Mouse (Mus musculus): ENCODE data around the gene Ezr. TPM values are rescaled to one million over a fixed set of nuclear protein-coding genes. Genes with fewer than 3 reads are reported as not detected.
A peak's percentile ranks its signal among the peaks of the same experiment; 100 is the strongest.
"Not testable (repeated sequence)": the region's sequence is repeated elsewhere in the genome, so short reads cannot be mapped to it uniquely, and the experiment has no call there.

Gene Ezr
- polyA plus RNA-seq, 1 experiment from 2014 or later = 97.3 TPM

DNA sequence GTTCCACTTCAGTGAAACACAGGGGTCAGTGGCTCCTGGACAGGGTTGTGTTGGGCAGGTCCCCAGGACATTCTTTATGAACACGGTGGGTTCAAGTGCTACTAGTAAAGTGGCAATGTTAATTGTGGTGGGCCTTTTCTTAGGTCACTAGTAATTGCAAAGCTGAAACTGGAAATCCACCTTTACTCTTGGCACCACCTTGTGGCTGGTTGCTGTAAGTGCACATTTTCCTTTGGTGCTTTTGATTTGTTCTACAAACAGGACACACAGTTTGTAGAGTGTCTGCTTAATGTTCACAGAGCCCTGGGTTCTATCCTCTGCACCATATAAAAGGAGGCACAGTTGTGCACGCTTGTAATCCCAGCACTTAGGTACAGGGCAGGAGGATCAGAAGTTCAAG lies 91.0 kb downstream of the Ezr start:
- H3K4me1 ChIP-seq (ENCODE audit: insufficient read depth); H3K9me3 ChIP-seq (ENCODE audit: low read depth, low read length); H3K9ac ChIP-seq; H3K36me3 ChIP-seq (ENCODE audit: insufficient read depth); H3K27me3 ChIP-seq (ENCODE audit: insufficient read depth, low read length); H3K27ac ChIP-seq (ENCODE audit: low read depth); ATAC-seq (ENCODE audit: insufficient read depth); H3K4me3 ChIP-seq (ENCODE audit: low read depth, low read length); H3K4me2 ChIP-seq: not testable (repeated sequence)
- 6% methylated on average over 2 of the region's 2 CpGs for WGBS
- DNase-seq = peak; percentile 76
- peak; percentile 85 for TF ChIP-seq CTCF (IDR thresholded peaks at IDR 0.05; ENCODE audit: low read depth)

DNA sequence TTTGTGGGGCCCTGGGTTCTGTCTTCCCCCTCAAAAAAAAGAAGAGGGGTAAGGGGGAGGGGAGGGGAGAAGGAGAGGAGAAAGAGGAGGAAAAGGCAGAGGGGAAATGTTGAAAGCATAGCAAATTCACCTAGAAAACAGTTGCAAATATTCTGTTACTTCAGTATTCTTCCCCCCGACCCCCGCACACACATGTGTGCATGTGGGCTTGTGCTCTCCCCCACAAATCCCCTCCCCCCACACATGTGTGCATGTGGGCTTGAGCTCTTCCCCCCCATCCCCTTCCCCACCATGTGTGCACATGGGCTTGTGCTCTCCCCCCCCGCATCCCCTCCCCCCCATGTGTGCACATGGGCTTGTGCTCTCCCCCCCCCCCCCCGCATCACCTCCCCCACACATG lies 93.2 kb downstream of the Ezr start:
- H3K27ac ChIP-seq (ENCODE audit: low read depth); H3K9me3 ChIP-seq (ENCODE audit: low read depth, low read length); H3K27me3 ChIP-seq (ENCODE audit: insufficient read depth, low read length); ATAC-seq (ENCODE audit: insufficient read depth); H3K9ac ChIP-seq; H3K4me1 ChIP-seq (ENCODE audit: insufficient read depth); DNase-seq; H3K4me3 ChIP-seq (ENCODE audit: low read depth, low read length); H3K36me3 ChIP-seq (ENCODE audit: insufficient read depth); H3K4me2 ChIP-seq: not testable (repeated sequence)
- WGBS = 80% methylated on average over 3 of the region's 4 CpGs

Other genes starting within 250 kb of the Ezr start
- gene Dynlt1c, start 181.1 kb downstream of the Ezr start, polyA plus RNA-seq (2014; fragmentation: Nextera tagmentation; extraction: Ambion mirVana) = 38.4 and 41.1 TPM in 2 replicates
- gene Dynlt1f, start 126.9 kb downstream of the Ezr start, polyA plus RNA-seq (2014; fragmentation: Nextera tagmentation; extraction: Ambion mirVana) = 317 and 324 TPM in 2 replicates
- gene Sytl3, start 123.7 kb downstream of the Ezr start, polyA plus RNA-seq (2014; fragmentation: Nextera tagmentation; extraction: Ambion mirVana) = 0.13 and 0.26 TPM in 2 replicates
- gene Rsph3b, start 165.9 kb upstream of the Ezr start, polyA plus RNA-seq (2014; fragmentation: Nextera tagmentation; extraction: Ambion mirVana) = 35.6 and 37.1 TPM in 2 replicates
- gene Tagap1, start 178.4 kb upstream of the Ezr start, polyA plus RNA-seq (2014; fragmentation: Nextera tagmentation; extraction: Ambion mirVana) = 58.6 and 61.4 TPM in 2 replicates
- 220 and 234 TPM in 2 replicates for gene Rnaset2b, start 187.8 kb upstream of the Ezr start, polyA plus RNA-seq (2014; fragmentation: Nextera tagmentation; extraction: Ambion mirVana)
- gene Gm49721, start 196.1 kb upstream of the Ezr start, polyA plus RNA-seq (2014; fragmentation: Nextera tagmentation; extraction: Ambion mirVana) = 0.20 and 0.36 TPM in 2 replicates
- gene Gm1604a, start 242.8 kb upstream of the Ezr start, polyA plus RNA-seq (2014; fragmentation: Nextera tagmentation; extraction: Ambion mirVana) = not detected in 2 replicates

Measured in lung, embryonic 14.5 days (tissue).